Mouse (Mus musculus) MEL (cell line): ENCODE data around the gene Brd7.

Experiments
- CTCF ChIP-seq, 3 experiments: IDR thresholded peaks in 2 of 3; conservative IDR thresholded peaks in 1 of 3; 2 replicates each; pipeline ENCODE4 v1.5.1; 2011 to 2012; ENCODE audit warnings: low read length in 3 of 3, low read depth in 2 of 3, mild to moderate bottlenecking in 2 of 3, improper control_type of control experiment in 1 of 3, inconsistent platforms in 1 of 3, mixed read lengths in 1 of 3, moderate library complexity in 1 of 3; ENCODE audit not compliant: control insufficient read depth in 1 of 3, insufficient read depth in 1 of 3, poor library complexity in 1 of 3, severe bottlenecking in 1 of 3
- EP300 ChIP-seq, 2 experiments: IDR thresholded peaks; 2 replicates each; pipeline ENCODE4 v1.6.1; 2011; ENCODE audit warnings: improper control_type of control experiment in 2 of 2, low read length in 2 of 2, low read depth in 1 of 2, mild to moderate bottlenecking in 1 of 2
- JUND ChIP-seq: IDR thresholded peaks from 2 replicates; pipeline ENCODE4 v1.6.1; 2011; ENCODE audit warnings: low read depth, mild to moderate bottlenecking, improper control_type of control experiment, low read length
- KAT2A ChIP-seq: conservative IDR thresholded peaks from 2 replicates; pipeline ENCODE4 v1.6.1; 2012; ENCODE audit warnings: low read depth, low read length, improper control_type of control experiment, inconsistent platforms
- MAX ChIP-seq: IDR thresholded peaks from 2 replicates; pipeline ENCODE4 v1.6.1; 2011; ENCODE audit warnings: low read length, improper control_type of control experiment
- POLR2A ChIP-seq, 2 experiments: IDR thresholded peaks; 2 replicates each; pipeline ENCODE4 v1.6.1; 2011 to 2012; ENCODE audit warnings: low read length in 2 of 2, mild to moderate bottlenecking in 2 of 2, control low read depth in 1 of 2, improper control_type of control experiment in 1 of 2, low read depth in 1 of 2, moderate library complexity in 1 of 2; ENCODE audit not compliant: control insufficient read depth in 1 of 2, insufficient read depth in 1 of 2, poor library complexity in 1 of 2
- USF1 ChIP-seq: IDR thresholded peaks from 2 replicates; pipeline ENCODE4 v1.6.1; 2014; ENCODE audit warnings: low read depth, mild to moderate bottlenecking, inconsistent platforms, low read length, improper control_type of control experiment, moderate library complexity
- ZNF384 ChIP-seq: IDR thresholded peaks from 2 replicates; pipeline ENCODE4 v1.6.1; 2012; ENCODE audit warnings: low read depth, mild to moderate bottlenecking, inconsistent platforms, low read length, improper control_type of control experiment

DNA sequence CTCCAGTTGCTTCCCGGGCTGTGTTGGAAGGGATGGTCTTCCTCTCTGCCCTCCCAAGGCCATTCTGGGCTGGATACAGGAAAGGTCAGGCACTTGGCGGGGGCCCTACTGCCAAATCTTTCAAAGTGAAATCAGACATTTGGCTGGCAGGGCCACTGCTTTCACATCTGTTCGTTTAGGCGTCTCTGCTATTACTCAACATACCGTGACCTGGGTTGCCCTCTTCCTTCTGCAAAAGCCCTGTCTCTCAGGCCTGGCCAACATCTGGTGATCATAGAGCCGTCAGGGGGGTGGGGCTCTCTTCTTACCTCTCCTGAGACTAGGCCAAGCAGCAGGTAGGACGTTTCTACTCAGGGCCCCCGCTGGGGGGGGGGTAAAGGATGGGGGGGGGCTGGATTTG, 79.3 kb downstream of the Brd7 start:
- TF ChIP-seq MAX: no peak
- no peak for TF ChIP-seq KAT2A
- no peak for TF ChIP-seq POLR2A (IDR thresholded peaks at IDR 0.05; ENCODE audit: control insufficient read depth in 1 of 2, insufficient read depth in 1 of 2, low read depth in 1 of 2, low read length in 2 of 2, poor library complexity in 1 of 2)
- no peak for TF ChIP-seq CTCF (IDR thresholded peaks at IDR 0.05 in 2 of 3, conservative IDR thresholded peaks at IDR 0.05 in 1 of 3; ENCODE audit: control insufficient read depth in 1 of 3, insufficient read depth in 1 of 3, low read depth in 2 of 3, low read length in 3 of 3, poor library complexity in 1 of 3, severe bottlenecking in 1 of 3)
- TF ChIP-seq ZNF384: no peak
- TF ChIP-seq EP300 (IDR thresholded peaks at IDR 0.05; ENCODE audit: low read depth in 1 of 2, low read length in 2 of 2): no peak
- TF ChIP-seq USF1: no peak
- no peak for TF ChIP-seq JUND
